Mouse (Mus musculus) megakaryocyte, embryonic 14.5 days (primary cell): ENCODE data around the gene Sphkap.

Experiments used
- FLI1 ChIP-seq: IDR thresholded peaks from 2 replicates; pipeline ENCODE4 v1.6.1; 2012; ENCODE audit warnings: low read length, inconsistent platforms, mixed read lengths
- GATA1 ChIP-seq: IDR thresholded peaks from 3 replicates; pipeline ENCODE4 v1.6.1; 2012; ENCODE audit warnings: mixed read lengths, low read length, inconsistent platforms, borderline replicate concordance

DNA sequence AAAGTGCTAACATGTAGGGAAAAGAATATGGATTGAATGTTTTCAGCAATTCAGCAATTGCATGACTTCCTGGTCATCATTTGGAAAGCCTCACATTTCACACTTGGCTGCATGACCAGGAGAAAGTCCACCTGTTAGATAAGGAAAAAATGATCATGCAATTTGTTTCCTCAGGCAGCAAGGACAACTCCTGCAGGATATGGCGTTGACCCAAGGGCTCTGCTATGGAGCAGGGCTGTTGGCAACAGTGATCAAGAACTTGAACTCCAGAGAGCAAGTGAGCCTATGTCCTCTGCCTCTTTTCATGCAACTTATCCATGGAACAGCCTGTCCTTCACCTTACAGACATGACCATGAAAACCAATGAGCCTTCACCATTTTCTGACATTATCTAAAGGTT, 198.0 kb downstream of the Sphkap start:
- TF ChIP-seq GATA1 (no peak), FLI1 (no peak)
